25 mouse cellular contexts compared by ENCODE assay signal in the genomic region with DNA sequence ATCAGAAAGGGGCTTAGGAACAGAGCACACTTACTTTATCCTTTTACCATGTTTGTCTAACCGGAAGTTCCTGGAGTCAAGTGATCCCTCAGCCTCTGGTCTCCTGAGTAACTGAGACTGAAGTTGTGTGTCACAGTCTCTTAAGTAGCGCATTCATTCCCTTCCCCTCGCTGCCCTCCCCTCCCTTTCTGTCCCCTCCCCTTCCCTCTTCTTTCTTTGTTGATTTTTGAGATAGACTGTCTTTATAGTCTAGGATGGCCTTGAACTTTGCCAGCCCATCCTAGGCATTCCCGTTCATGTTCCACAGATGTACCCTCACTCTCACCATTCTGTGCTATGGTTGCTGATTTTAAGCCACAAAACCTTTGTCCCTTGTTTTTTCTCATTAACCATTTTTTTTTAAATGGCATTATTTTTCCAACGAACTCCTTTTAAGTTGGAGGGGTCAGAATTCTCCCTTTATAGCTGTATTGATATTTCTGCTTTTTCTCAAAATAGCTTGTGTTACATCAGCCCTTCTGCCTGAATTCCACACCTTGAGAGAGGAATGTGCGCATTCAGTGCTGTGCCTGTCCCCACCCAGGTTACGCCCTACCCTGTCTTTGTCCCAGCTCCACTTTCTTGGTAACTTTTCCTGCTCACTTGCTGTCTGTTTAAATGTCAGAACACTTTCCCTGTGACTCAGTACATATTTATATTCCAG.
A peak's percentile ranks its signal among the peaks of the same experiment; 100 is the strongest.
DNase-seq lines count a peak whose midpoint lies in the region; ATAC-seq and TF ChIP-seq lines count a peak whose summit lies in the region.
"Had no signal": no experiment of that assay in that cellular context is flagged by ENCODE, and none has a peak within 500 bp of the region (broad histone marks: within the 10 kb centered on the region; RNA-seq: fewer than 3 reads in every experiment).

No protein-coding gene starts in this region.

- H3K4me2 ChIP-seq in intestine, embryonic 14.5 days (ENCODE audit: low read length): no peak overlapping the region
- no peak overlapping the region for H3K4me2 ChIP-seq in stomach, embryonic 16.5 days (ENCODE audit: low read depth, low read length)
- H3K4me2 ChIP-seq: forebrain, embryonic 13.5 days; heart, embryonic 12.5 days; hindbrain, embryonic 15.5 days; liver, embryonic 12.5 days; midbrain, embryonic 12.5 days; neural tube, embryonic 13.5 days had no signal

- DNase-seq in kidney, adult 2 months: no peak
- DNase-seq in kidney, postnatal 10 days: no peak
- DNase-seq in ES-E14 (ENCODE audit: low read depth, low spot score): peak; percentile 73
- DNase-seq in intestine, embryonic 14.5 days (ENCODE audit: low spot score): no peak
- DNase-seq in urinary bladder, postnatal 4 days (ENCODE audit: low spot score in 2 of 2): no peak
- no peak for DNase-seq in gastrocnemius, adult 18-20 months (ENCODE audit: low spot score)
- DNase-seq in adrenal gland, postnatal 25 days: no peak
- DNase-seq: adrenal gland, postnatal 36 days; cerebellum, adult 8-10 months; cerebellum, postnatal 36 days; gastrocnemius, postnatal 36 days; heart, adult 2 months; kidney, adult 11 months; kidney, postnatal 4 days; left cerebral cortex, postnatal 4 days; liver, postnatal 0 days; lung, postnatal 10 days; right cerebral cortex, postnatal 4 days had no signal

- ATAC-seq in intestine, embryonic 14.5 days (replicated peaks; ENCODE audit: low FRiP score, low TSS enrichment, low read depth): 0 out of 2 replicates have a peak, but pooled peaks have one; percentile 36
- ATAC-seq in stomach, embryonic 16.5 days (ENCODE audit: insufficient read depth, low FRiP score): peak; percentile 78; the same call in 1 of the 2 replicates
- ATAC-seq: forebrain, embryonic 13.5 days; liver, embryonic 12.5 days; liver, postnatal 0 days had no signal

- in situ Hi-C loops in ES-E14 (cut with MboI; ENCODE audit: low sequenced_read_pairs in 2 of 2, unreplicated experiment in 2 of 2): no loop called here

- H3K27me3 ChIP-seq in kidney, adult 2 months (replicated peaks; ENCODE audit: control insufficient read depth, insufficient read depth, low read length): no peaks in the 10 kb centered on the region
- H3K27me3 ChIP-seq in intestine, embryonic 14.5 days (replicated peaks; ENCODE audit: control insufficient read depth, insufficient read depth, low read length): no peaks in the 10 kb centered on the region
- H3K27me3 ChIP-seq in stomach, embryonic 16.5 days (ENCODE audit: control insufficient read depth, insufficient read depth, low read length): no peaks in the 10 kb centered on the region
- H3K27me3 ChIP-seq: forebrain, embryonic 13.5 days; heart, embryonic 12.5 days; hindbrain, embryonic 15.5 days; liver, embryonic 12.5 days; midbrain, embryonic 12.5 days; neural tube, embryonic 13.5 days had no signal

- no peak for TF ChIP-seq CTCF in kidney, adult 2 months (conservative IDR thresholded peaks at IDR 0.05; ENCODE audit: insufficient read depth, insufficient read length, low read depth, low read length)

- no peak for TF ChIP-seq POLR2A in kidney, adult 2 months (IDR thresholded peaks at IDR 0.05; ENCODE audit: low read depth, low read length)

- 0 out of 2 replicates have a peak overlapping the region, but pooled peaks have one; percentile 20 for H3K27ac ChIP-seq in kidney, adult 2 months (ENCODE audit: insufficient read depth, low read depth, low read length)
- H3K27ac ChIP-seq in ES-E14 (ENCODE audit: insufficient read depth, low read depth, low read length, poor library complexity, severe bottlenecking): peak overlapping the region; percentile 73; the same call in 1 of the 2 replicates
- 0 out of 2 replicates have a peak overlapping the region, but pooled peaks have one; percentile 16 for H3K27ac ChIP-seq in intestine, embryonic 14.5 days (ENCODE audit: low read depth)
- H3K27ac ChIP-seq in stomach, embryonic 16.5 days (ENCODE audit: low read length): 0 out of 2 replicates have a peak overlapping the region, but pooled peaks have one; percentile 57
- H3K27ac ChIP-seq: forebrain, embryonic 13.5 days; heart, adult 2 months; hindbrain, embryonic 15.5 days; liver, embryonic 12.5 days; midbrain, embryonic 12.5 days; neural tube, embryonic 13.5 days had no signal

- H3K9me3 ChIP-seq in ES-E14 (ENCODE audit: control insufficient read depth, insufficient read depth, low read depth, low read length): no peaks in the 10 kb centered on the region
- H3K9me3 ChIP-seq in intestine, embryonic 14.5 days (ENCODE audit: control insufficient read depth, low read length): no peaks in the 10 kb centered on the region
- no peaks in the 10 kb centered on the region for H3K9me3 ChIP-seq in stomach, embryonic 16.5 days (replicated peaks; ENCODE audit: control insufficient read depth, low read length)
- H3K9me3 ChIP-seq: forebrain, embryonic 13.5 days; heart, embryonic 12.5 days; hindbrain, embryonic 15.5 days; liver, embryonic 12.5 days; midbrain, embryonic 12.5 days; neural tube, embryonic 13.5 days had no signal

- H3K4me1 ChIP-seq in kidney, adult 2 months (ENCODE audit: control insufficient read depth, insufficient read depth, low read length): peaks cover 2% of the 10 kb centered on the region; the same call in 1 of the 2 replicates
- peaks cover 8 to 11% of the 10 kb centered on the region in 2 experiments for H3K4me1 ChIP-seq in ES-E14 (ENCODE audit: control insufficient read depth in 2 of 2, insufficient read depth in 2 of 2, low read length in 2 of 2, poor library complexity in 1 of 2)
- H3K4me1 ChIP-seq in intestine, embryonic 14.5 days (replicated peaks; ENCODE audit: control insufficient read depth, insufficient read depth, low read length): no peaks in the 10 kb centered on the region
- H3K4me1 ChIP-seq in stomach, embryonic 16.5 days (ENCODE audit: control insufficient read depth, insufficient read depth, low read length): no peaks in the 10 kb centered on the region
- H3K4me1 ChIP-seq: heart, embryonic 12.5 days; liver, embryonic 12.5 days had no signal

- no peaks in the 10 kb centered on the region for H3K36me3 ChIP-seq in kidney, adult 2 months (ENCODE audit: control insufficient read depth, insufficient read depth, low read length)
- no peaks in the 10 kb centered on the region; the same call in 1 of the 2 replicates for H3K36me3 ChIP-seq in ES-E14 (ENCODE audit: control insufficient read depth, insufficient read depth, low read length, poor library complexity, severe bottlenecking)
- H3K36me3 ChIP-seq in intestine, embryonic 14.5 days (ENCODE audit: control insufficient read depth, insufficient read depth, low read length): no peaks in the 10 kb centered on the region
- H3K36me3 ChIP-seq in stomach, embryonic 16.5 days (ENCODE audit: control insufficient read depth, insufficient read depth, low read length): no peaks in the 10 kb centered on the region
- H3K36me3 ChIP-seq: heart, embryonic 12.5 days; hindbrain, embryonic 15.5 days; liver, embryonic 12.5 days; midbrain, embryonic 12.5 days; neural tube, embryonic 13.5 days had no signal

- peak overlapping the region; percentile 60; the same call in 1 of the 2 replicates for H3K9ac ChIP-seq in ES-E14 (ENCODE audit: insufficient read depth, low read depth, low read length, poor library complexity, severe bottlenecking)
- no peak overlapping the region for H3K9ac ChIP-seq in intestine, embryonic 14.5 days (ENCODE audit: low read length)
- H3K9ac ChIP-seq in stomach, embryonic 16.5 days (ENCODE audit: low read length): no peak overlapping the region
- H3K9ac ChIP-seq: forebrain, embryonic 13.5 days; heart, embryonic 12.5 days; hindbrain, embryonic 15.5 days; liver, embryonic 12.5 days; liver, postnatal 0 days; midbrain, embryonic 12.5 days; neural tube, embryonic 13.5 days had no signal

- 81% methylated on average over 7 of the region's 7 CpGs for WGBS in kidney, adult 2 months
- WGBS in intestine, embryonic 14.5 days: 72% methylated on average over 7 of the region's 7 CpGs
- 67% methylated on average over 7 of the region's 7 CpGs for WGBS in stomach, embryonic 16.5 days

- H3K4me3 ChIP-seq in kidney, adult 2 months (ENCODE audit: insufficient read depth, low read depth, low read length): no peak overlapping the region
- H3K4me3 ChIP-seq in ES-E14 (ENCODE audit: insufficient read depth in 1 of 2, low read depth in 1 of 2, low read length in 2 of 2, poor library complexity in 1 of 2, severe bottlenecking in 1 of 2): peak overlapping the region; percentile 38 to 50
- H3K4me3 ChIP-seq in intestine, embryonic 14.5 days (ENCODE audit: low read depth, low read length): no peak overlapping the region
- H3K4me3 ChIP-seq in stomach, embryonic 16.5 days (replicated peaks; ENCODE audit: low read length): no peak overlapping the region
- H3K4me3 ChIP-seq: forebrain, embryonic 13.5 days; heart, adult 2 months; heart, embryonic 12.5 days; hindbrain, embryonic 15.5 days; liver, embryonic 12.5 days; midbrain, embryonic 12.5 days; neural tube, embryonic 13.5 days had no signal

TF ChIP-seq in ES-E14, 5 proteins besides CTCF, POLR2A, EP300 and RAD21:
- TF ChIP-seq CHD2 (IDR thresholded peaks at IDR 0.05; ENCODE audit: low read depth, low read length) (peak; percentile 59; the same call in 1 of the 2 replicates), MAFK (IDR thresholded peaks at IDR 0.05; ENCODE audit: insufficient read depth, low read depth, low read length) (peak; percentile 52; the same call in 1 of the 2 replicates), HCFC1 (IDR thresholded peaks at IDR 0.05; ENCODE audit: borderline replicate concordance, insufficient read depth, low read length) (no peak)

Comparison
In these comparisons a context has a peak if more than half of its experiments do, and no peak if none do; other contexts are left out.
1. H3K27ac ChIP-seq: peak in every context shown above with its lines; median percentile 73 in ES-E14; 57 in stomach, embryonic 16.5 days; 20 in kidney, adult 2 months; 16 in intestine, embryonic 14.5 days.
2. H3K4me3 ChIP-seq: peak in ES-E14 (2 of 2); none in kidney, adult 2 months (single experiment), intestine, embryonic 14.5 days (single experiment) and stomach, embryonic 16.5 days (single experiment).